Mouse (Mus musculus) embryonic stem cell, embryonic (primary cell): ENCODE measurements around the gene Rbms3.

ENCODE experiments used
- CTCF ChIA-PET, 4 experiments: fragments of 300-600 bp in 2 of 4; fragments of 350-600 bp in 2 of 4; sonication (Branson Sonifier 250); formaldehyde crosslinking; loops; one replicate each; lab custom pipeline; 2022; ENCODE audit warnings: inconsistent platforms in 2 of 4; lab: Charles Lee
- POLR2A ChIA-PET, 4 experiments: fragments of 300-600 bp in 2 of 4; fragments of 350-600 bp in 2 of 4; sonication (Branson Sonifier 250); formaldehyde crosslinking; loops; one replicate each; lab custom pipeline; 2022; ENCODE audit warnings: antibody characterized with exemption in 4 of 4, inconsistent platforms in 1 of 4; lab: Charles Lee

The Rbms3 gene

GRCm38 (mm10) chr9:116977428-116977827 lies 652.3 kb downstream of the Rbms3 start:
- CTCF ChIA-PET, result interaction anchor here in 3 of 4 experiments (0.6 to 1.2 kb wide), 7 partner anchors 11 to 379 kb away, joined by 3 to 9 read pairs (median 6); no protein-coding TSS in a partner anchor
- POLR2A ChIA-PET, result no interaction called here

- CTCF ChIA-PET, result interaction anchor here (0.6 to 1.2 kb wide), 11 partner anchors 12 to 1477 kb away, joined by 3 to 7 read pairs (median 3); no protein-coding TSS in a partner anchor
Observed at GRCm38 (mm10) chr9:116976575-116977408, 652.9 kb downstream of the Rbms3 start.

GRCm38 (mm10) chr9:116975269-116975668 lies 654.4 kb downstream of the Rbms3 start:
- ChIA-PET POLR2A (interaction anchor here in 1 of 4 experiments (0.6 kb wide), 1 partner anchor 426 kb away, joined by 3 read pairs; no protein-coding TSS in a partner anchor), CTCF (interaction anchor here in 1 of 4 experiments (0.6 kb wide), 1 partner anchor 51 kb away, joined by 4 read pairs; no protein-coding TSS in a partner anchor)

More at GRCm38 (mm10) chr9:116976575-116977408, 652.9 kb downstream of the Rbms3 start:
- POLR2A ChIA-PET, result interaction anchor here in 1 of 4 experiments (0.7 kb wide), 1 partner anchor 706 kb away, joined by 4 read pairs; no protein-coding TSS in a partner anchor

- POLR2A ChIA-PET, result interaction anchor here in 1 of 4 experiments (1.0 kb wide), 1 partner anchor 45 kb away, joined by 4 read pairs; no protein-coding TSS in a partner anchor
- CTCF ChIA-PET, result interaction anchor here in 1 of 4 experiments (0.6 kb wide), 1 partner anchor 692 kb away, joined by 3 read pairs; no protein-coding TSS in a partner anchor
Observed at GRCm38 (mm10) chr9:116974134-116974533, 655.6 kb downstream of the Rbms3 start.

- CTCF ChIA-PET, result interaction anchor here in 2 of 4 experiments (0.6 to 1.1 kb wide), 2 partner anchors 17 to 693 kb away, joined by 3 read pairs; no protein-coding TSS in a partner anchor
- POLR2A ChIA-PET, result interaction anchor here in 1 of 4 experiments (1.0 kb wide), 1 partner anchor 44 kb away, joined by 4 read pairs; no protein-coding TSS in a partner anchor
Observed at GRCm38 (mm10) chr9:116973594-116973993, 656.1 kb downstream of the Rbms3 start.

GRCm38 (mm10) chr9:116967317-116967716 lies 662.4 kb downstream of the Rbms3 start:
- ChIA-PET POLR2A (no interaction called here), CTCF (no interaction called here)

GRCm38 (mm10) chr9:116965691-116966090 lies 664.0 kb downstream of the Rbms3 start:
- POLR2A ChIA-PET, result no interaction called here

GRCm38 (mm10) chr9:116956156-116956555 lies 673.6 kb downstream of the Rbms3 start:
- CTCF ChIA-PET, result interaction anchor here in 1 of 4 experiments (0.7 to 1.2 kb wide), 2 partner anchors 17 to 477 kb away, joined by 3 to 4 read pairs; no protein-coding TSS in a partner anchor
- POLR2A ChIA-PET, result no interaction called here

More at GRCm38 (mm10) chr9:116965691-116966090, 664.0 kb downstream of the Rbms3 start:
- CTCF ChIA-PET, result no interaction called here

GRCm38 (mm10) chr9:116948211-116948610 lies 681.5 kb downstream of the Rbms3 start:
- POLR2A ChIA-PET, result no interaction called here
- CTCF ChIA-PET, result no interaction called here

DNA sequence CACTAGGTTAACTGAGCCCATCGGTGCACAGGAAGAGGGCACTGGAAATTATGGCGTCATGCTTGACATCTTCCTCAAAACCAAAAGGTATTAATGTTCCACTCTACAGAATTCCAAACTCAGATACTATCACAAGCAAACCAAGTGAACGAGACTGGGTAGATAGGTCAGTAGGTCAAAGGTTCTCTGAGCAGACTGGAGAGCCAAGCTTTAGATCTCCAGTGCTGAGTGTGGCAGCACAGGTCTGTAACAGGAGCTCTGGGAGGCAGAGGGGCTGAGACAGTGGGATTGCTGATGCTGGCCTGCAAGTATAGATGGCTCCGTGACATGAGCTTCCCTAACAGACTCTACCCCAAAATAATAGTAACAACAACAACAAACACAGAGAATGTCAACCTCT lies 682.3 kb downstream of the Rbms3 start:
- ChIA-PET CTCF (no interaction called here), POLR2A (interaction anchor here in 1 of 4 experiments (0.5 kb wide), 1 partner anchor 1891 kb away, joined by 3 read pairs; no protein-coding TSS in a partner anchor)

GRCm38 (mm10) chr9:116946787-116947186 lies 682.9 kb downstream of the Rbms3 start:
- POLR2A ChIA-PET, result no interaction called here
- CTCF ChIA-PET, result no interaction called here

DNA sequence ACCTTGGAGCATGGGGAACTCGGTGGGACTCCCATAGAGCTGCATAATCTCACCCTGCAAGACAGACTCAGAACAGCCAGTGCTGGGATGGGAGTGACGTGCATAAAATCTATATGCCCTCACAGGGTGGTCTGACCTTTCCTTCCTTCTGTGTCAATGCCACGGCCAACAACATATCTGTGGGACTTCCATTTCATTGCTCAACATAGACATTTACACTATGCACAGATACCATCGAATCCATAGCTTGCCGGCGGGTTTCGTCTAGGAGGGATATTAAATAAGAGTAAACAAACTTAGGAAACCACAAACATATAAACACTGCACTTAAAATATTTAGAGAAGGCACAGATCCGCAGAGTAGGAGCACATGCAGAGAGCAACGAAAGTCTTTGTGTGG lies 684.0 kb downstream of the Rbms3 start:
- CTCF ChIA-PET, result interaction anchor here in 1 of 4 experiments (0.7 kb wide), 1 partner anchor 130 kb away, joined by 3 read pairs; no protein-coding TSS in a partner anchor
- POLR2A ChIA-PET, result interaction anchor here in 1 of 4 experiments (0.7 kb wide), 1 partner anchor 124 kb away, joined by 3 read pairs; no protein-coding TSS in a partner anchor

GRCm38 (mm10) chr9:116943902-116944301 lies 685.8 kb downstream of the Rbms3 start:
- CTCF ChIA-PET, result interaction anchor here in 1 of 4 experiments (0.7 kb wide), 1 partner anchor 40 kb away, joined by 7 read pairs; no protein-coding TSS in a partner anchor
- POLR2A ChIA-PET, result no interaction called here

- ChIA-PET POLR2A (no interaction called here), CTCF (no interaction called here)
Observed at GRCm38 (mm10) chr9:116941116-116941515, 688.6 kb downstream of the Rbms3 start.

- ChIA-PET POLR2A (no interaction called here), CTCF (no interaction called here)
Observed at GRCm38 (mm10) chr9:116940693-116941092, 689.0 kb downstream of the Rbms3 start.

- POLR2A ChIA-PET, result no interaction called here
- CTCF ChIA-PET, result no interaction called here
Observed at GRCm38 (mm10) chr9:116928338-116928737, 701.4 kb downstream of the Rbms3 start.

GRCm38 (mm10) chr9:116923151-116923550 lies 706.6 kb downstream of the Rbms3 start:
- POLR2A ChIA-PET, result no interaction called here
- CTCF ChIA-PET, result no interaction called here

- POLR2A ChIA-PET, result no interaction called here
- CTCF ChIA-PET, result no interaction called here
Observed at GRCm38 (mm10) chr9:116922561-116922960, 707.2 kb downstream of the Rbms3 start.

GRCm38 (mm10) chr9:116919441-116920019 lies 710.2 kb downstream of the Rbms3 start:
- CTCF ChIA-PET, result no interaction called here

More at GRCm38 (mm10) chr9:116919441-116920019, 710.2 kb downstream of the Rbms3 start:
- POLR2A ChIA-PET, result no interaction called here
